Mouse (Mus musculus) frontal cortex, postnatal 10 days (tissue): ENCODE results near the gene B3galt4.
"Not testable (repeated sequence)": the region's sequence is repeated elsewhere in the genome, so short reads cannot be mapped to it uniquely, and the experiment has no call there.

Experiments
- DNase-seq, 2 experiments: peaks; one replicate each; pipeline ENCODE4 v3.0.0; 2022; ENCODE audit warnings: low spot score in 2 of 2, mixed read lengths in 1 of 2

Gene B3galt4

GRCm38 (mm10) chr17:33904835-33905234, 46.5 kb downstream of the B3galt4 start, which contains the start of gene Platr17:
TSS of gene Platr17 (plus strand) at chr17:33905135.
- not testable (repeated sequence) for DNase-seq

GRCm38 (mm10) chr17:33903911-33904651, 47.2 kb downstream of the B3galt4 start:
- not testable (repeated sequence) for DNase-seq

- DNase-seq: no peak
Measured at GRCm38 (mm10) chr17:33902491-33902890, 48.8 kb downstream of the B3galt4 start.

- no peak for DNase-seq
Measured at GRCm38 (mm10) chr17:33902079-33902478, 49.2 kb downstream of the B3galt4 start.

GRCm38 (mm10) chr17:33901653-33902052, 49.6 kb downstream of the B3galt4 start:
- no peak for DNase-seq

- no peak for DNase-seq
Measured at GRCm38 (mm10) chr17:33900989-33901314, 50.3 kb downstream of the B3galt4 start.

- DNase-seq: no peak
Measured at GRCm38 (mm10) chr17:33900281-33900988, 50.9 kb downstream of the B3galt4 start.
